Mouse (Mus musculus): Measurements from ENCODE around the gene Arhgap28. TPM values are rescaled to one million over a fixed set of nuclear protein-coding genes. Genes with fewer than 3 reads are reported as not detected.
A peak's percentile ranks its signal among the peaks of the same experiment; 100 is the strongest.
"Not testable (repeated sequence)": the region's sequence is repeated elsewhere in the genome, so short reads cannot be mapped to it uniquely, and the experiment has no call there.

The Arhgap28 gene
- polyA plus RNA-seq, 1 experiment from 2014 or later: 66.3 TPM

- H3K4me1 ChIP-seq (ENCODE audit: control insufficient read depth, insufficient read depth, low read length): 0 out of 2 replicates have a peak, but pooled peaks cover 4% of the 10 kb centered on the region
- H3K36me3 ChIP-seq (ENCODE audit: control insufficient read depth, insufficient read depth, low read length): peaks cover 3% of the 10 kb centered on the region; the same call in 1 of the 2 replicates
- no peak for ATAC-seq (ENCODE audit: insufficient number of reproducible peaks, low FRiP score, low TSS enrichment, low read depth)
- no peak overlapping the region for H3K4me2 ChIP-seq (ENCODE audit: low read depth, severe bottlenecking)
- H3K4me3 ChIP-seq (ENCODE audit: low read depth, low read length): no peak overlapping the region
- H3K9ac ChIP-seq (ENCODE audit: low read length): no peak overlapping the region
- H3K27me3 ChIP-seq (ENCODE audit: control insufficient read depth, insufficient read depth, low read length): no peaks in the 10 kb centered on the region
- no peak for DNase-seq (ENCODE audit: low spot score)
- no peak overlapping the region for H3K27ac ChIP-seq (replicated peaks; ENCODE audit: low read depth, low read length)
- H3K9me3 ChIP-seq (ENCODE audit: control insufficient read depth, low read length): no peaks in the 10 kb centered on the region
- 88% methylated on average over 10 of the region's 10 CpGs for WGBS
Measured at GRCm38 (mm10) chr17:67861080-67861630, 142.8 kb downstream of the Arhgap28 start.

DNA sequence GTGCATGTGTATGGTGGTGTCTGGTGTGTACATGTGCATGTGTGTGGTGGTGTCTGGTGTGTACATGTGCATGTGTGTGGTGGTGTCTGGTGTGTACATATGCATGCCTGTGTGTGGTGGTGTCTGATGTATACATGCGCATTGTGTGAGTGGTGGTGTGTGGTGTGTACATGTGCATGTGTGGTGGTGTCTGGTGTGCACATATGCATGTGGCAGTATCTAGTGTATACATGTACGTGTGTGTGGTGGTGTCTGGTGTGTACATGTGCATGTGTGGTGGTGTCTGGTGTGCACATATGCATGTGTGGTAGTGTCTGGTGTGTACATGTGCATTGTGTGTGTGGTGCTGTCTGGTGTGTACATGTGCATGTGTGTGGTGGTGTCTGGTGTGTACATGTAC is 162.4 kb downstream of the Arhgap28 start:
- H3K36me3 ChIP-seq (ENCODE audit: control insufficient read depth, insufficient read depth, low read length); H3K27me3 ChIP-seq (ENCODE audit: control insufficient read depth, insufficient read depth, low read length); H3K4me2 ChIP-seq (ENCODE audit: low read depth, severe bottlenecking); ATAC-seq (ENCODE audit: insufficient number of reproducible peaks, low FRiP score, low TSS enrichment, low read depth); H3K27ac ChIP-seq (replicated peaks; ENCODE audit: low read depth, low read length); DNase-seq (ENCODE audit: low spot score); H3K4me1 ChIP-seq (ENCODE audit: control insufficient read depth, insufficient read depth, low read length); H3K9ac ChIP-seq (ENCODE audit: low read length); H3K4me3 ChIP-seq (ENCODE audit: low read depth, low read length); H3K9me3 ChIP-seq (ENCODE audit: control insufficient read depth, low read length): not testable (repeated sequence)
- WGBS: 98% methylated on average over 2 of the region's 2 CpGs

DNA sequence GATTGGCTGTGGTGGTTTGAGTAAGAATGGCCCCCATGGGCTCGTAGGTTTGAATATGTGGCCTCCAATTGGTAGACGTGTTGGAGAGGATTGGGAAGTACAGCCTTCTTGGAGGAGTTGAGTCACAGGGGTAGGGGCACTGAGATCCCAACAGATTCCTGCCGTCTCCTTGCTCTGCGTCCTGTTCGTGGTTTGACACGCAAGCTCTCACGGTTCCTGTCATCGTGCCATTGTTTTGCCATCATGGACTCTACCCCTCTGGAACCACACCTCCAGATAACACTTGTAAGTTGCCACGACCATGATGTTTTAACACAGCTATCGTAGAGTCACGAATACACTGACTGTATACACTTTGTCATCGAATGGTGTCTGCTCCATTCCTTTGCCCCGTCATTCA is 165.0 kb downstream of the Arhgap28 start:
- Histone ChIP-seq H3K36me3 (ENCODE audit: control insufficient read depth, insufficient read depth, low read length) (no peaks in the 10 kb centered on the region; the same call in 1 of the 2 replicates), H3K9me3 (ENCODE audit: control insufficient read depth, low read length) (no peaks in the 10 kb centered on the region), H3K27ac (replicated peaks; ENCODE audit: low read depth, low read length) (no peak overlapping the region), H3K4me1 (ENCODE audit: control insufficient read depth, insufficient read depth, low read length) (no peaks in the 10 kb centered on the region), H3K4me2 (ENCODE audit: low read depth, severe bottlenecking) (no peak overlapping the region), H3K4me3 (ENCODE audit: low read depth, low read length) (no peak overlapping the region), H3K27me3 (ENCODE audit: control insufficient read depth, insufficient read depth, low read length) (no peaks in the 10 kb centered on the region), H3K9ac (ENCODE audit: low read length) (no peak overlapping the region)
- no peak for ATAC-seq (ENCODE audit: insufficient number of reproducible peaks, low FRiP score, low TSS enrichment, low read depth)
- 91% methylated on average over 13 of the region's 13 CpGs for whole genome bisulfite sequencing
- no peak for DNase-seq (ENCODE audit: low spot score)

GRCm38 (mm10) chr17:67837351-67838090 is 166.4 kb downstream of the Arhgap28 start:
- no peaks in the 10 kb centered on the region for H3K9me3 ChIP-seq (ENCODE audit: control insufficient read depth, low read length)
- H3K4me1 ChIP-seq (ENCODE audit: control insufficient read depth, insufficient read depth, low read length): no peaks in the 10 kb centered on the region
- no peaks in the 10 kb centered on the region for H3K36me3 ChIP-seq (ENCODE audit: control insufficient read depth, insufficient read depth, low read length)
- DNase-seq (ENCODE audit: low spot score) (peak; percentile 83), ATAC-seq (ENCODE audit: insufficient number of reproducible peaks, low FRiP score, low TSS enrichment, low read depth) (peak; percentile 57; the same call in 1 of the 2 replicates)
- no peak overlapping the region for H3K4me2 ChIP-seq (ENCODE audit: low read depth, severe bottlenecking)
- no peak overlapping the region for H3K27ac ChIP-seq (replicated peaks; ENCODE audit: low read depth, low read length)
- WGBS: 69% methylated on average over 17 of the region's 17 CpGs
- H3K4me3 ChIP-seq (ENCODE audit: low read depth, low read length): no peak overlapping the region
- H3K27me3 ChIP-seq (ENCODE audit: control insufficient read depth, insufficient read depth, low read length): no peaks in the 10 kb centered on the region
- no peak overlapping the region for H3K9ac ChIP-seq (ENCODE audit: low read length)

DNA sequence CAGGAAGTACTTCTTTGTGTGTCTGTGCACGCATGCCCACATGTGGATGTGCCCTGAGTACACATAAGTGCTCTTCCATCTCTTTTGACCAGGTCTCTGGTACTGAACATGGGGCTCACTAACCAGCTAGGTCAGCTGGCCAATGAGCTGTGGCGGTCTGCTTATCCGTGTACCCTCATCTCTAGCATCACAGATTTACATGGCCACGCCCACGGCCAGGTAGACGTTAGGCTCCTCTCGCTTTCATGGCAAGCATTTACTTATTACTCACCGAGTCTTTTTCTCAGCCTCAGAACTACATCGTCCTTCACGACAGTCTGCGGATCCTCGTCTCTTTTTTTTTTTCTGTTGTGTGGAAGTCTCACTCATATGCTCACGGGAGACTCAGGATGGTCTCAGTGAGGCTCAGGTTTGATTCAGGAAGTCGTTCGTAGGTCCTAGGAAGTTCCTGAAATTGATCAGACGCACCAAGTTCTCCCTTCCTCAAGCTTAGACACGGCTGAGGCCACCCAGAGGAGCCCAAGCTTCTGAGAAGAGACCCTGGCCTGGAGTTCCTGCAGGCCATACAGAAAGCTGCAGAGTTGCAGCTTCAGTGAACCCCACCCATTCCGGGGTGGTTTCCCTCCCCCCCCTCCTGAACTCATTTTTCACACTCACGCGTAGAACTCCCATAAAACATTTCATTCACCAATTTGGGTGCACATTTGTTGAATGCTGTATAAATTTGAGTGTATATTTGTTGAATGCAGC is 167.6 kb downstream of the Arhgap28 start:
- WGBS: 96% methylated on average over 20 of the region's 20 CpGs
- Histone ChIP-seq H3K27ac (replicated peaks; ENCODE audit: low read depth, low read length) (no peak overlapping the region), H3K9me3 (ENCODE audit: control insufficient read depth, low read length) (no peaks in the 10 kb centered on the region), H3K36me3 (ENCODE audit: control insufficient read depth, insufficient read depth, low read length) (no peaks in the 10 kb centered on the region), H3K9ac (ENCODE audit: low read length) (no peak overlapping the region), H3K27me3 (ENCODE audit: control insufficient read depth, insufficient read depth, low read length) (no peaks in the 10 kb centered on the region), H3K4me3 (ENCODE audit: low read depth, low read length) (no peak overlapping the region), H3K4me1 (ENCODE audit: control insufficient read depth, insufficient read depth, low read length) (no peaks in the 10 kb centered on the region), H3K4me2 (ENCODE audit: low read depth, severe bottlenecking) (no peak overlapping the region)
- DNase-seq (ENCODE audit: low spot score) (no peak), ATAC-seq (ENCODE audit: insufficient number of reproducible peaks, low FRiP score, low TSS enrichment, low read depth) (no peak)

DNA sequence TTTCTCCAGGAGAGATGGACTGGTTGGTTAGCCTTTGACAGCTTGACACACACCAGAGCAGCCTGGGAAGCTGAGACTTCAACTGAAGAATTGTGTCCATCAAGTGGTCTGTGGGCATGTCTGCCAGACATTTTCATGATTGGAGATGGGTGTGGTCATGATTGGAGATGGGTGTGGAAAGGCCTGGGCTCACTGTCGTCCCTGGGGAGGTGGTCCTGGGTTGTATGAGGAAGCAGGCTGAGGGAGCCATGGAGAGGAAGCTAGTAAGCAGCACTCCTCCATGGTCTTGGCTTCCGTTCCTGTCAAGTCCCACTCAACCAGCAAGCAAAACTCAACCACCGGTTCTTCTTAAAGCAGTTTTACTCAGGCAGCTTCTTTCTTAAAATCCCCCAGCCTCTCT is 176.5 kb downstream of the Arhgap28 start:
- no peak overlapping the region for H3K27ac ChIP-seq (replicated peaks; ENCODE audit: low read depth, low read length)
- ATAC-seq (ENCODE audit: insufficient number of reproducible peaks, low FRiP score, low TSS enrichment, low read depth) (no peak), DNase-seq (ENCODE audit: low spot score) (no peak)
- no peak overlapping the region for H3K9ac ChIP-seq (ENCODE audit: low read length)
- H3K4me1 ChIP-seq (ENCODE audit: control insufficient read depth, insufficient read depth, low read length): no peaks in the 10 kb centered on the region
- no peak overlapping the region for H3K4me3 ChIP-seq (ENCODE audit: low read depth, low read length)
- H3K9me3 ChIP-seq (ENCODE audit: control insufficient read depth, low read length): 0 out of 2 replicates have a peak, but pooled peaks cover 3% of the 10 kb centered on the region
- H3K36me3 ChIP-seq (ENCODE audit: control insufficient read depth, insufficient read depth, low read length): no peaks in the 10 kb centered on the region
- 92% methylated on average over 3 of the region's 3 CpGs for WGBS
- no peak overlapping the region for H3K4me2 ChIP-seq (ENCODE audit: low read depth, severe bottlenecking)
- no peaks in the 10 kb centered on the region for H3K27me3 ChIP-seq (ENCODE audit: control insufficient read depth, insufficient read depth, low read length)

- H3K4me3 ChIP-seq (ENCODE audit: low read depth, low read length): no peak overlapping the region
- no peaks in the 10 kb centered on the region for H3K27me3 ChIP-seq (ENCODE audit: control insufficient read depth, insufficient read depth, low read length)
- H3K4me2 ChIP-seq (ENCODE audit: low read depth, severe bottlenecking): no peak overlapping the region
- H3K27ac ChIP-seq (replicated peaks; ENCODE audit: low read depth, low read length): no peak overlapping the region
- no peaks in the 10 kb centered on the region for H3K4me1 ChIP-seq (ENCODE audit: control insufficient read depth, insufficient read depth, low read length)
- H3K9ac ChIP-seq (ENCODE audit: low read length): no peak overlapping the region
- no peaks in the 10 kb centered on the region for H3K9me3 ChIP-seq (ENCODE audit: control insufficient read depth, low read length)
- DNase-seq (ENCODE audit: low spot score): no peak
- H3K36me3 ChIP-seq (ENCODE audit: control insufficient read depth, insufficient read depth, low read length): no peaks in the 10 kb centered on the region
- no peak for ATAC-seq (ENCODE audit: insufficient number of reproducible peaks, low FRiP score, low TSS enrichment, low read depth)
- WGBS: 90% methylated on average over 10 of the region's 10 CpGs
Measured at GRCm38 (mm10) chr17:67816916-67817315, 187.0 kb downstream of the Arhgap28 start.

DNA sequence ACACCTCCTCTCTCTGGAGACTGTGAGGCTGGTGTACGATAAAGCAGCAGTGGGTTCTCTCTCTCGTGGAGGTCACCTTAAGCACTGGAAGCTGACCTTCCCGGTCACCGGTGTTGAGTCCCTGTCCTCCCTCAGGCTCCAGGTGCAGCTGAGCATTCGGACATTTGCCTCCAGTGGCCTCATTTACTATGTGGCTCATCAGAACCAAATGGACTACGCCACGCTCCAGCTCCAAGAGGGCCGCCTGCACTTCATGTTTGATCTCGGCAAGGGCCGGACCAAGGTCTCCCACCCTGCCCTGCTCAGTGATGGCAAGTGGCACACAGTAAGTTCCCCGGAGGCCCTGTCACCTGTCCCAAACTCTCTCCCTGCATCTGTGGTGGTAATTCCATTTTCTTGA is 188.2 kb downstream of the Arhgap28 start:
- H3K4me3 ChIP-seq (ENCODE audit: low read depth, low read length): no peak overlapping the region
- WGBS: 94% methylated on average over 11 of the region's 11 CpGs
- no peaks in the 10 kb centered on the region for H3K36me3 ChIP-seq (ENCODE audit: control insufficient read depth, insufficient read depth, low read length)

More for the DNA sequence above, 188.2 kb downstream of the Arhgap28 start:
- Histone ChIP-seq H3K4me2 (ENCODE audit: low read depth, severe bottlenecking) (no peak overlapping the region), H3K9ac (ENCODE audit: low read length) (no peak overlapping the region), H3K27ac (replicated peaks; ENCODE audit: low read depth, low read length) (no peak overlapping the region), H3K27me3 (ENCODE audit: control insufficient read depth, insufficient read depth, low read length) (no peaks in the 10 kb centered on the region), H3K9me3 (ENCODE audit: control insufficient read depth, low read length) (no peaks in the 10 kb centered on the region), H3K4me1 (ENCODE audit: control insufficient read depth, insufficient read depth, low read length) (no peaks in the 10 kb centered on the region)
- ATAC-seq (ENCODE audit: insufficient number of reproducible peaks, low FRiP score, low TSS enrichment, low read depth) (no peak), DNase-seq (ENCODE audit: low spot score) (no peak)

Data from limb, embryonic 11.5 days (tissue).